Mouse (Mus musculus): ENCODE results near the gene Nsg1.
A peak's percentile ranks its signal among the peaks of the same experiment; 100 is the strongest.

The Nsg1 gene

GRCm38 (mm10) chr5:38159634-38160413, at the start of gene Nsg1:
TSS of gene Nsg1 (minus strand) at chr5:38159907.
- DNase-seq (ENCODE audit: low spot score in 2 of 2), result no peak

GRCm38 (mm10) chr5:38208985-38209384, 49.3 kb upstream of the Nsg1 start:
- no peak for DNase-seq (ENCODE audit: low spot score in 2 of 2)

GRCm38 (mm10) chr5:38205303-38205726, 45.6 kb upstream of the Nsg1 start:
- DNase-seq (ENCODE audit: low spot score in 2 of 2), result peak; percentile 31 to 40

- DNase-seq (ENCODE audit: low spot score in 2 of 2), result no peak
These were observed 40.0 kb upstream of the Nsg1 start for GRCm38 (mm10) chr5:38199686-38200085.

GRCm38 (mm10) chr5:38197482-38197823, 37.7 kb upstream of the Nsg1 start:
- DNase-seq (ENCODE audit: low spot score in 2 of 2), result peak; percentile 92 to 93

GRCm38 (mm10) chr5:38196821-38197481, 37.2 kb upstream of the Nsg1 start:
- DNase-seq (ENCODE audit: low spot score in 2 of 2), result no peak

- DNase-seq (ENCODE audit: low spot score in 2 of 2), result no peak
These were observed 36.2 kb upstream of the Nsg1 start for GRCm38 (mm10) chr5:38195941-38196340.

GRCm38 (mm10) chr5:38194946-38195345, 35.2 kb upstream of the Nsg1 start:
- DNase-seq (ENCODE audit: low spot score in 2 of 2), result no peak

- DNase-seq (ENCODE audit: low spot score in 2 of 2), result no peak
These were observed 31.2 kb upstream of the Nsg1 start for GRCm38 (mm10) chr5:38190907-38191306.

- DNase-seq (ENCODE audit: low spot score in 2 of 2), result no peak
These were observed 27.3 kb upstream of the Nsg1 start for GRCm38 (mm10) chr5:38187006-38187405.

GRCm38 (mm10) chr5:38184688-38185285, 25.1 kb upstream of the Nsg1 start:
- no peak for DNase-seq (ENCODE audit: low spot score in 2 of 2)

- no peak for DNase-seq (ENCODE audit: low spot score in 2 of 2)
These were observed 14.7 kb upstream of the Nsg1 start for GRCm38 (mm10) chr5:38174256-38174912.

GRCm38 (mm10) chr5:38173766-38174165, 14.1 kb upstream of the Nsg1 start:
- DNase-seq (ENCODE audit: low spot score in 2 of 2), result no peak

- no peak for DNase-seq (ENCODE audit: low spot score in 2 of 2)
These were observed 8.8 kb upstream of the Nsg1 start for GRCm38 (mm10) chr5:38168497-38168896.

- DNase-seq (ENCODE audit: low spot score in 2 of 2), result peak; percentile 75 to 78
These were observed 617 bp downstream of the Nsg1 start for GRCm38 (mm10) chr5:38158947-38159633.

GRCm38 (mm10) chr5:38158501-38158946, 1.2 kb downstream of the Nsg1 start:
- DNase-seq (ENCODE audit: low spot score in 2 of 2), result peak; percentile 46 to 66

- DNase-seq (ENCODE audit: low spot score in 2 of 2), result no peak
These were observed 2.2 kb downstream of the Nsg1 start for GRCm38 (mm10) chr5:38157481-38158020.

GRCm38 (mm10) chr5:38153636-38154035, 6.1 kb downstream of the Nsg1 start:
- DNase-seq (ENCODE audit: low spot score in 2 of 2), result no peak

- DNase-seq (ENCODE audit: low spot score in 2 of 2), result no peak
These were observed 7.3 kb downstream of the Nsg1 start for GRCm38 (mm10) chr5:38152201-38153108.

GRCm38 (mm10) chr5:38151264-38151663, 8.4 kb downstream of the Nsg1 start:
- peak in 1 of 2 experiments; percentile 71 for DNase-seq (ENCODE audit: low spot score in 2 of 2)

All from frontal cortex, postnatal 36 days (tissue).